Mouse (Mus musculus) cerebellum, adult 9-11 months (tissue): ENCODE data around the gene Mtrr.
"Not testable (repeated sequence)": the region's sequence is repeated elsewhere in the genome, so short reads cannot be mapped to it uniquely, and the experiment has no call there.

Experiments
- DNase-seq: peaks from one replicate; pipeline ENCODE4 v3.0.0; 2022

Mtrr gene

GRCm38 (mm10) chr13:68568110-68568509 lies 13.8 kb downstream of the Mtrr start:
- DNase-seq = no peak

GRCm38 (mm10) chr13:68553391-68553790 lies 28.6 kb downstream of the Mtrr start:
- DNase-seq = not testable (repeated sequence)
